Mouse (Mus musculus): ENCODE measurements at regions not wholly inside any gene's neighbourhood (a gene's known extent, or its start where the extent isn't known, plus 50 kb on each side); places are given as distances from the start of the nearest gene placed in this dataset.

- H3K27me3 ChIP-seq = no peaks in the 10 kb centered on the region
- H3K4me2 ChIP-seq (replicated peaks) = no peak overlapping the region
- no peak overlapping the region for H3K27ac ChIP-seq
- WGBS = 59% methylated on average over 2 of the region's 2 CpGs
- H3K36me3 ChIP-seq = no peaks in the 10 kb centered on the region
- no peak for ATAC-seq (ENCODE audit: insufficient number of reproducible peaks, insufficient read depth, low FRiP score, low TSS enrichment)
- H3K4me1 ChIP-seq = no peaks in the 10 kb centered on the region
- no peaks in the 10 kb centered on the region for H3K9me3 ChIP-seq
- H3K4me3 ChIP-seq = no peak overlapping the region
- no peak overlapping the region for H3K9ac ChIP-seq
These were observed 217.6 kb downstream of the Gm11077 start for GRCm38 (mm10) chr6:140946720-140947119.

DNA sequence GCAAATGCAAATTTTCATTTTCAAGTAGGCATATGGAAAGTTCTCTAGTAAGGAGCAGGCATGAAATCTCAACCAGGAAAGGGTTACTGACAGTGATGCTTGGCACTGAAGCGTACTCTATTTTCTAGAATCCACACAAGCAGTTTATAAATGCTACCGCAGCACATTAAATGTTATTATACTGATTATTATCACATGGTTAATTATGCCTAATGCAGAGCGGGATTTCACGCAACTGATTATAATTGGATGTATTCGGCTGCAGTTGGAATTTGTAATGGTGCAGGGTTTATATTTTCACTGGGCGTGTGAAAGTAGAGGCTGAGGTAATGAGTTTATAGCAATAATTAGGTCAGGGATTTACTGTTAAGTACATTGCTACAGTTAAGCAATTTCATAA, 221.4 kb downstream of the Gm11077 start:
- no peaks in the 10 kb centered on the region for H3K27me3 ChIP-seq
- no peak overlapping the region for H3K4me3 ChIP-seq
- no peaks in the 10 kb centered on the region for H3K9me3 ChIP-seq
- 59% methylated on average over 6 of the region's 6 CpGs for WGBS
- H3K9ac ChIP-seq = no peak overlapping the region
- H3K4me2 ChIP-seq (replicated peaks) = no peak overlapping the region
- no peak overlapping the region for H3K27ac ChIP-seq
- no peaks in the 10 kb centered on the region for H3K36me3 ChIP-seq
- no peak for ATAC-seq (ENCODE audit: insufficient number of reproducible peaks, insufficient read depth, low FRiP score, low TSS enrichment)
- no peaks in the 10 kb centered on the region for H3K4me1 ChIP-seq

DNA sequence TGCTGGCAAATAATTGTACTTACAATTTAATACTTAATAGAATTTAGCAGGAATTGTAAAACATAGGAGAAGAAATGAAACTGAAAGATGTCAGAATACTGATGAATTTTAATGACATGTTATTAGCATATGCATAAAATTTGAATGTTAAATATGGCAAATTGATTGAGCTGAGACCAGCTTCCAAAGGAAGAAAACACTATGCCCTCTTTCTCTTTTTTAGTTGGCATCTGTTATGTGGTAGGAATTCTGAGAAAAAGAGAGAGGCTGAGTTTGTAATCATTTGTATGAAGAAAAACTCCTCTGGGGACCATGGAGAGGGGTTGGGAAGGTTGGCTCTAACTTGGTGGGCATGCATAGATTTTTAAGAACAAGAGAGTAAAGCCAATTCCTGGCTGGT, 224.2 kb downstream of the Gm11077 start:
- no peak for ATAC-seq (ENCODE audit: insufficient number of reproducible peaks, insufficient read depth, low FRiP score, low TSS enrichment)
- Histone ChIP-seq H3K36me3 (no peaks in the 10 kb centered on the region), H3K9ac (no peak overlapping the region), H3K4me3 (no peak overlapping the region), H3K27me3 (no peaks in the 10 kb centered on the region), H3K27ac (no peak overlapping the region), H3K4me2 (replicated peaks) (no peak overlapping the region), H3K9me3 (no peaks in the 10 kb centered on the region), H3K4me1 (no peaks in the 10 kb centered on the region)

DNA sequence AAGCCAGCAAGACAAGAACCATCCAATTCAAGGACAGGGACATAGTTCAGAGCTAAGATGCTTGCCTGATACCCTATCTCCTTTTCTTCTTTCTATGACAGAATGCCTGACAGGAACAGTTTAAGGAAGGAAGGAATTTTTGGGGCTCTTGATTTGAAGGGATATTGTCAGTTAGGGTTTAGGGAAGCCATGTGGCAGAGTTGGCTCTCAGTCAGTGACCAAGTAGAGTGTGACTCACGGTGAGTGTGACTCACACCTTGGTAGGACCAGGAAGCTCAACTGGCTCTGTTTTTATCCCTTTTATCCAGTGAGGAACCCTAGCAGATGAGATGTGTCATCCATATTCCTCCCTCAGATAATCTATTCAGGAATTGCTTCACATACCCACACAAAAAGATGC, 224.6 kb downstream of the Gm11077 start:
- Histone ChIP-seq H3K4me3 (no peak overlapping the region), H3K27ac (no peak overlapping the region), H3K4me1 (no peaks in the 10 kb centered on the region), H3K4me2 (replicated peaks) (no peak overlapping the region), H3K9ac (no peak overlapping the region), H3K9me3 (no peaks in the 10 kb centered on the region), H3K27me3 (no peaks in the 10 kb centered on the region), H3K36me3 (no peaks in the 10 kb centered on the region)
- no peak for ATAC-seq (ENCODE audit: insufficient number of reproducible peaks, insufficient read depth, low FRiP score, low TSS enrichment)
- WGBS = 89% methylated on average over 1 of the region's 1 CpGs

GRCm38 (mm10) chr6:140955751-140956521, 226.9 kb downstream of the Gm11077 start:
- no peak for ATAC-seq (ENCODE audit: insufficient number of reproducible peaks, insufficient read depth, low FRiP score, low TSS enrichment)
- Histone ChIP-seq H3K9me3 (no peaks in the 10 kb centered on the region), H3K27me3 (no peaks in the 10 kb centered on the region), H3K27ac (no peak overlapping the region), H3K4me1 (no peaks in the 10 kb centered on the region), H3K4me3 (no peak overlapping the region), H3K9ac (no peak overlapping the region), H3K36me3 (no peaks in the 10 kb centered on the region), H3K4me2 (replicated peaks) (no peak overlapping the region)
- WGBS = 65% methylated on average over 13 of the region's 13 CpGs

GRCm38 (mm10) chr6:140956522-140956863, 227.4 kb downstream of the Gm11077 start:
- 91% methylated on average over 4 of the region's 4 CpGs for WGBS
- Histone ChIP-seq H3K4me3 (no peak overlapping the region), H3K27me3 (no peaks in the 10 kb centered on the region), H3K9ac (no peak overlapping the region), H3K4me1 (no peaks in the 10 kb centered on the region), H3K4me2 (replicated peaks) (no peak overlapping the region), H3K36me3 (no peaks in the 10 kb centered on the region), H3K9me3 (no peaks in the 10 kb centered on the region), H3K27ac (no peak overlapping the region)
- no peak for ATAC-seq (ENCODE audit: insufficient number of reproducible peaks, insufficient read depth, low FRiP score, low TSS enrichment)

- no peak overlapping the region for H3K27ac ChIP-seq
- H3K27me3 ChIP-seq = no peaks in the 10 kb centered on the region
- H3K4me3 ChIP-seq = no peak overlapping the region
- no peaks in the 10 kb centered on the region for H3K36me3 ChIP-seq
- WGBS = 84% methylated on average over 11 of the region's 11 CpGs
- H3K4me1 ChIP-seq = no peaks in the 10 kb centered on the region
- H3K4me2 ChIP-seq (replicated peaks) = no peak overlapping the region
- ATAC-seq (ENCODE audit: insufficient number of reproducible peaks, insufficient read depth, low FRiP score, low TSS enrichment) = 0 out of 2 replicates have a peak, but pooled peaks have one; percentile 41
- H3K9me3 ChIP-seq = no peaks in the 10 kb centered on the region
- no peak overlapping the region for H3K9ac ChIP-seq
These were observed 232.9 kb downstream of the Gm11077 start for GRCm38 (mm10) chr6:140961987-140962386.

DNA sequence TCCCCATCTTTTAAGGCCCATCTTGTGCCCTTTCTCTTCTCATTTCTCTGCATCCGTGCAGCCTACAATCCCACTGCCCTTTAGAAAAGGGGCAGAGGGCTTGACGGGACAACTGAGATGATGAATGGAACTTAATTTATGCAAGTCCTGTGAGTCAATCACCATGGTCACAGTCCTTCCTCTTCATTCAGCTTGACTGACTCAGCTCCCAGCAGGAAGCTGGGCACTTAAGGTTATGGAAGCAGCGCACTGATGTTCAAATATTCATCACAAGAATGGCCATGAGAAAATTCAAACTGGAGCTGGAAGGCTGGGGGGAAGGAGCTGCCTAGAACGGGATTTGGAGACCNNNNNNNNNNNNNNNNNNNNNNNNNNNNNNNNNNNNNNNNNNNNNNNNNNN, 233.5 kb downstream of the Gm11077 start:
- 54% methylated on average over 4 of the region's 4 CpGs for WGBS
- no peak overlapping the region for H3K9ac ChIP-seq
- H3K27ac ChIP-seq = no peak overlapping the region
- no peak overlapping the region for H3K4me2 ChIP-seq (replicated peaks)
- H3K4me3 ChIP-seq = no peak overlapping the region
- H3K9me3 ChIP-seq = no peaks in the 10 kb centered on the region
- ATAC-seq (ENCODE audit: insufficient number of reproducible peaks, insufficient read depth, low FRiP score, low TSS enrichment) = no peak
- no peaks in the 10 kb centered on the region for H3K27me3 ChIP-seq
- no peaks in the 10 kb centered on the region for H3K4me1 ChIP-seq
- no peaks in the 10 kb centered on the region for H3K36me3 ChIP-seq

GRCm38 (mm10) chr6:140973732-140974131, 244.6 kb downstream of the Gm11077 start:
- no peaks in the 10 kb centered on the region for H3K36me3 ChIP-seq
- no peaks in the 10 kb centered on the region for H3K27me3 ChIP-seq
- H3K4me1 ChIP-seq = peaks cover 6% of the 10 kb centered on the region; the same call in 1 of the 2 replicates
- ATAC-seq (ENCODE audit: insufficient number of reproducible peaks, insufficient read depth, low FRiP score, low TSS enrichment) = no peak
- WGBS = 64% methylated on average over 6 of the region's 6 CpGs
- no peak overlapping the region for H3K27ac ChIP-seq
- H3K4me2 ChIP-seq (replicated peaks) = no peak overlapping the region
- peaks cover 5% of the 10 kb centered on the region; the same call in 1 of the 2 replicates for H3K9me3 ChIP-seq
- H3K9ac ChIP-seq = no peak overlapping the region
- no peak overlapping the region for H3K4me3 ChIP-seq

DNA sequence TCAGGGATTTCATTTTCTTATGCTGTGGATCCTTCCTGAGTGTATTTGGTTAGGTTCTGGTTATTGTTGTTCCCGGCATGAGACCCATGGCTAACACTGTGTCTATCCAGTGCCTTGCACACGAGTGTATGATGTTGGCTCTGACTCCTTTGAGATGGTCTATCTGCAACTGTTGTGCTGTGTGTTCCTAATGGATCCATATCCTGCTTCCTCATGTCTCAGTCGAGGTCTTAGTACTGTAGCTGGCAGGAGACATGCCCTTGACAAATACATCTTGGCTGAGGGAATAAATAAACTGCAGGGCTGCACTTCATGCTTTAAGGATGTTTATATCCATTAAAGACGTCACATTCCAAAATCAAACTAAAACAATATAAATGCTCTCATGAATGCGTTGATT, 247.9 kb downstream of the Gm11077 start:
- peaks cover 5% of the 10 kb centered on the region; the same call in 1 of the 2 replicates for H3K9me3 ChIP-seq
- H3K4me1 ChIP-seq = peaks cover 6% of the 10 kb centered on the region; the same call in 1 of the 2 replicates
- H3K4me3 ChIP-seq = no peak overlapping the region
- no peaks in the 10 kb centered on the region for H3K36me3 ChIP-seq
- ATAC-seq (ENCODE audit: insufficient number of reproducible peaks, insufficient read depth, low FRiP score, low TSS enrichment) = no peak
- no peaks in the 10 kb centered on the region for H3K27me3 ChIP-seq
- WGBS = 78% methylated on average over 5 of the region's 5 CpGs
- no peak overlapping the region for H3K27ac ChIP-seq
- H3K9ac ChIP-seq = no peak overlapping the region
- H3K4me2 ChIP-seq (replicated peaks) = no peak overlapping the region

GRCm38 (mm10) chr6:140983610-140984009, 254.5 kb downstream of the Gm11077 start:
- Histone ChIP-seq H3K27me3 (no peaks in the 10 kb centered on the region), H3K4me3 (no peak overlapping the region), H3K27ac (no peak overlapping the region), H3K4me2 (replicated peaks) (no peak overlapping the region), H3K36me3 (no peaks in the 10 kb centered on the region), H3K9ac (no peak overlapping the region), H3K4me1 (no peaks in the 10 kb centered on the region), H3K9me3 (no peaks in the 10 kb centered on the region)
- ATAC-seq (ENCODE audit: insufficient number of reproducible peaks, insufficient read depth, low FRiP score, low TSS enrichment) = no peak
- WGBS = 89% methylated on average over 8 of the region's 8 CpGs

DNA sequence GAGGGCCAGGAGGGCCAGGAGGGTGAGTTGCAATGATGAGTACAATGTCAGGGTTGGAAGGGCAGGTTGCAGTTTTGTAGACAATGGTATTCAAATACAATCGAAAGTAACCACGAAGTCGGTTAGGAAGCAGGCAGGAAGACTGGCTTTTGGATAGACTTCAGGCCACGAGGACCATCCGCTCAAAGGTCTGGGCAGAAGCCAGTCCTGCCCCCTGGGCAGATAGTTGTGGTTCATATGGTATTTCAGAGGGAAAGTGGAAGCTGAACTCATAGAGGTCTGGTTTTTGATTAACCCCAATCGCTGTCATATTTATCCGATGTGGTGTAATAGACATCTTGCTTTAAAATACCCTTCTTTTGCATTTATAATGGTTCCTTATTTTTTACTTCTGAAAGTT, 255.2 kb downstream of the Gm11077 start:
- WGBS = 94% methylated on average over 7 of the region's 7 CpGs
- no peak for ATAC-seq (ENCODE audit: insufficient number of reproducible peaks, insufficient read depth, low FRiP score, low TSS enrichment)
- H3K4me1 ChIP-seq = no peaks in the 10 kb centered on the region
- no peaks in the 10 kb centered on the region for H3K9me3 ChIP-seq
- no peak overlapping the region for H3K4me2 ChIP-seq (replicated peaks)
- H3K9ac ChIP-seq = no peak overlapping the region
- no peaks in the 10 kb centered on the region for H3K36me3 ChIP-seq
- no peaks in the 10 kb centered on the region for H3K27me3 ChIP-seq
- no peak overlapping the region for H3K27ac ChIP-seq
- H3K4me3 ChIP-seq = no peak overlapping the region
